Mouse (Mus musculus) limb, embryonic 14.5 days (tissue): ENCODE results near the gene Galnt10. TPM values are rescaled to one million over a fixed set of nuclear protein-coding genes. Genes with fewer than 3 reads are reported as not detected.

Experiments used
- ATAC-seq: fragments of 200-750 bp; cut with Nextera tagmentation; 2 replicates; pipeline ENCODE4 v1.8.0; 2017; ENCODE audit warnings: low read depth, moderate number of reproducible peaks, moderate TSS enrichment; ENCODE audit not compliant: low FRiP score
- DNase-seq: peaks from one replicate; pipeline ENCODE4 v3.0.0-alpha.2; 2015; ENCODE audit warnings: low spot score
- H3K27ac ChIP-seq: fragments of 300-500 bp; sonication (generic); replicated peaks from 2 replicates; pipeline ENCODE4 v1.5.1; 2014; ENCODE audit warnings: low read depth, mild to moderate bottlenecking, low read length, moderate library complexity, mixed read lengths
- H3K27me3 ChIP-seq: fragments of 300-500 bp; sonication (generic); 2 replicates; pipeline ENCODE4 v1.6.1; 2014; ENCODE audit warnings: low read length, mixed read lengths; ENCODE audit not compliant: control insufficient read depth, insufficient read depth
- H3K36me3 ChIP-seq: fragments of 300-500 bp; sonication (generic); 2 replicates; pipeline ENCODE4 v1.6.1; 2014; ENCODE audit warnings: mild to moderate bottlenecking, low read length, moderate library complexity, mixed read lengths; ENCODE audit not compliant: control insufficient read depth, insufficient read depth
- H3K4me1 ChIP-seq: fragments of 300-500 bp; sonication (generic); 2 replicates; pipeline ENCODE4 v1.6.1; 2014; ENCODE audit warnings: antibody characterized with exemption, low read length, mixed read lengths; ENCODE audit not compliant: control insufficient read depth, insufficient read depth
- H3K4me2 ChIP-seq: fragments of 300-500 bp; sonication (generic); replicated peaks from 2 replicates; pipeline ENCODE4 v1.6.1; 2014; ENCODE audit warnings: low read depth, mild to moderate bottlenecking, low read length, moderate library complexity; ENCODE audit not compliant: severe bottlenecking
- H3K4me3 ChIP-seq: fragments of 300-500 bp; sonication (generic); replicated peaks from 2 replicates; pipeline ENCODE4 v1.5.1; 2014; ENCODE audit warnings: low read length
- H3K9ac ChIP-seq: fragments of 300-500 bp; sonication (generic); 2 replicates; pipeline ENCODE4 v1.6.1; 2014; ENCODE audit warnings: mild to moderate bottlenecking, low read depth, low read length, moderate library complexity; ENCODE audit not compliant: severe bottlenecking
- H3K9me3 ChIP-seq: fragments of 300-500 bp; sonication (generic); 2 replicates; pipeline ENCODE4 v1.6.1; 2016; ENCODE audit warnings: low read length; ENCODE audit not compliant: control insufficient read depth
- POLR2A ChIP-seq: fragments of 200-500 bp; IDR thresholded peaks from 2 replicates; pipeline ENCODE4 v1.8.0; 2012; ENCODE audit warnings: inconsistent platforms, mild to moderate bottlenecking, moderate library complexity, borderline replicate concordance; ENCODE audit not compliant: insufficient read depth, insufficient read length; ENCODE audit errors: extremely low read depth
- WGBS: fragments of 180-500 bp; shearing (Covaris S2); extraction: QIAGEN DNeasy Blood & Tissue Kit; methylation state at CpG from one replicate; pipeline ENCODE4 v1.1.7; 2014; 5-methylcytosine and 5-hydroxymethylcytosine counted together
- polyA plus RNA-seq, 2 experiments: library from polyadenylated mRNA; depleted of rRNA in 1 of 2; stranded (reverse) in 1 of 2; unstranded in 1 of 2; fragments of >200 nt; fragmentation: Nextera tagmentation in 1 of 2; extraction: Ambion mirVana in 1 of 2; gene quantifications; 2 replicates each; pipeline versions ENCODE4 v1.2.1 to v1.2.3; 2012 to 2014

Galnt10 gene
- polyA plus RNA-seq, 2 experiments, result 24.4 to 26.5 TPM

DNA sequence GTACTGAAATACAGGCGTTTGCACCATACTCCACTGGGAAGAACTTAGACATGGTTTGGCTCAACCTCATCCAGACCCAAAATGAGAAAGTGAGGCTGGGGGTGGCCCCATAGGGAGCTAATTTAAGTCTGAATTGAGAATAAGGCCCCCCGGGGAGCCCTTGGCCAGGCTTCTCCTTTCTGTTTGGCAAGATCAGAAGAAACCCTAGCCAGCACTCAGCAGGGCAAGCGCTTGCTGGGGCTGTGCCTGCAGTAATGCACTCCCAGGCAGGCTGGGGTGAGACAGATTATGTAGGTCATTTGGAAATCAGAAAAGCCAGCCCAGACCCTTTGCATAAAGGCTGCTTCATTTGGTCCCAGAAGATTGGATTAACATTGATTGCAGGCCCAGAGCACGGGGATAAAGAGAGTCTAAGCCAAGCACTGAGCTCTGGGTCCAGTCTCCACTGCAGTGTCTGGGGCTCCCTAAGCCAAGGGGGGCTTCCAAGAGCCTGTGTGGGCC is 44.6 kb upstream of the Galnt10 start:
- H3K4me1 ChIP-seq, result peaks cover 39% of the 10 kb centered on the region
- no peak for TF ChIP-seq POLR2A
- no peaks in the 10 kb centered on the region for H3K9me3 ChIP-seq
- no peaks in the 10 kb centered on the region for H3K36me3 ChIP-seq
- no peaks in the 10 kb centered on the region for H3K27me3 ChIP-seq
- peak overlapping the region; percentile 21; the same call in 1 of the 2 replicates for H3K4me2 ChIP-seq
- peak; percentile 78 for DNase-seq
- H3K27ac ChIP-seq, result peak overlapping the region; percentile 76
- WGBS, result 15% methylated on average over 4 of the region's 4 CpGs
- H3K4me3 ChIP-seq, result no peak overlapping the region
- no peak overlapping the region for H3K9ac ChIP-seq
- peak; percentile 58 for ATAC-seq

DNA sequence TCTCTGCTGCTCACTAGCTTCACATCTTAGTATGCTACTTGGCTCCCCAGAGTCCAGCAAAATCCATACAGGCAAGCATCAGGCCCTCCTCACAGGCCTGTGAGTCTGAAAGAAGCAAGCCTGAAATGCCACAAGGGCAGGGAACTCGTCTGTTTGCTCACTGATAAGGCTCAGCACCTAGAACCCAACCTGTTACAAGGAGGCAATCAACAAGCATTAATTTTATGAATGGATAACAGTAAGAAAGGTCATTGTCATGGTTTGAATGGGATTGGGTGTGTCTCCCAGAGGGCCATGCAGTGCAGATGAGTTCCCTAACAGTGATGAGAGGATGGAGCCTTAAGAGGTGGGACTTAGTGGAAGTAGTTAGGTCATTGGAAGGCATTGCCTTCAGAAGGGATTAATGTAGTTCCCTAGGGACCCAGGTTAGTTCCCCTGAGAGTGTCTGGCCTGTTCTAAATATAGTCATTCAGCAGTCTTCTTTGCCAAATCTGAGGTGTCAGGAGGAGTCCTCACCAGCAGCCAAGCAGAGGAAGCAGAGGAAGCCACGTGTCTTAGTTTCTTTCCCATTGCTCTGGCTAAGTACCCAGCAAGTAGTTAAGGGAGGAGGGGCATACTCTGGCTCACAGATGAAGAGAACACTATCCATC is 43.3 kb upstream of the Galnt10 start:
- Histone ChIP-seq H3K9me3 (no peaks in the 10 kb centered on the region), H3K4me3 (no peak overlapping the region), H3K9ac (no peak overlapping the region), H3K4me1 (peaks cover 39% of the 10 kb centered on the region), H3K27ac (no peak overlapping the region), H3K36me3 (no peaks in the 10 kb centered on the region), H3K4me2 (no peak overlapping the region), H3K27me3 (no peaks in the 10 kb centered on the region)
- ATAC-seq (no peak), DNase-seq (no peak)
- TF ChIP-seq POLR2A, result no peak
- WGBS, result 73% methylated on average over 2 of the region's 2 CpGs

DNA sequence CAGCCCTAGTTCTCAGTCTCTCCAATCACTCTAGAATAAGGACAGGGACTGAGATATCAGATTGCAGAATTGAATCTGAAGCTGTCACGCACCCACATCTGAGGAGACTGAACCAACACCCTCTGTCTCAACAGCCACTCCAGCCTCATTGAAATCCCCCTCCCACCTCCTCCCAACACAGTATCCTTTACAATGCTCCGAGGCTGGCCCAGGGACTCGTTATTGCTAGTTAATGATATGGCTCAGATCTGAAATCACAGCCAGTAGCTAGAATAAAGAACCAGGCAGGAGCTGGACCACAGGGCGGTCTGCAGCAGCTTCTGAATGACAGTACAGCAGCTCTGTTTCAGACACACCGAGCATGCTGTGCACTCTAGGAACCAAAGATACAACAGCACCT is 40.2 kb upstream of the Galnt10 start:
- H3K9me3 ChIP-seq, result no peaks in the 10 kb centered on the region
- H3K9ac ChIP-seq, result no peak overlapping the region
- TF ChIP-seq POLR2A, result no peak
- no peak overlapping the region for H3K4me3 ChIP-seq
- H3K27ac ChIP-seq, result no peak overlapping the region
- peaks cover 19% of the 10 kb centered on the region for H3K4me1 ChIP-seq
- DNase-seq, result no peak
- no peaks in the 10 kb centered on the region for H3K36me3 ChIP-seq
- ATAC-seq, result no peak
- 41% methylated on average over 5 of the region's 5 CpGs for WGBS
- H3K4me2 ChIP-seq, result no peak overlapping the region
- no peaks in the 10 kb centered on the region for H3K27me3 ChIP-seq

DNA sequence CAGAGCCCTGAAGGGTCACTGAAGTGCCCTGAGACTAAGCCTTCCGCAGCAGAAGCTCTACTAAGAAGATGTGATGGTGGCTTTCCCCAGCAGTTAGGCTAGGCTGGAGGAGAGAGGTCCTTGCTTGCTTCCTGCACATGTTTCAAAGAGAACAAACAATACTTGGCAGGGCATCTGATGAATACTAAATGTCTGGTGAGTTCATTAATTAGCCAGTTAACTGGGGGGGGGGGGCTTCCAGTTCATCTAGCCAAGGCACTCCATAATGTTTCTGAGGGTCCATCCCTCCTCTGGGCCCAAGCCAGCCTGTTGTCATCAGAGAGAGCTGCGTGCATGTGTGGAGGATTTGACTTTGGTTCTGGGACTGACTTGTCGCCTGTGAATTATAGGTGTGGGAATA is 39.6 kb upstream of the Galnt10 start:
- no peak for TF ChIP-seq POLR2A
- Histone ChIP-seq H3K4me3 (no peak overlapping the region), H3K36me3 (no peaks in the 10 kb centered on the region), H3K27ac (no peak overlapping the region), H3K9ac (no peak overlapping the region), H3K4me1 (peaks cover 13% of the 10 kb centered on the region), H3K9me3 (no peaks in the 10 kb centered on the region), H3K4me2 (no peak overlapping the region), H3K27me3 (no peaks in the 10 kb centered on the region)
- DNase-seq, result no peak
- no peak for ATAC-seq
- 81% methylated on average over 3 of the region's 3 CpGs for WGBS

DNA sequence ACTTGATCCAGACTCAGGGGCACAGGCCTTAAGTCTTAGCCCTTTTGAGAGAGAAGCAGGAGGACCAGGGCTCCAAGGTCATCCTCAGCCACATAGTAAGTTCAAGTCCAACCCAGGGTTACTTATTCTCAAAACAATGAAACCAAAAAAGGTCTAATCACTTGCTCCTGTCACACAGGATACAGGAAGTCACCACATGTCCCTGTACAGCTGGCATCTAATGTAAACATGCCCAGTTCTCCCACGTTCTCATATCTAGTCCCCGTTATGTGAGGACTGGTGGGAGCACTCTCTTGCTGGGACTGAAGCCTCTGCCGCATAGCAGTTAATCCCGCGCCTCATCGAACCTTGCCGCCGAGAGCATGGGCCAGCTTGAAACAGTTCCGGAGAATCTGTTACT is 30.7 kb upstream of the Galnt10 start:
- H3K36me3 ChIP-seq, result no peaks in the 10 kb centered on the region
- DNase-seq (no peak), ATAC-seq (no peak)
- no peak overlapping the region for H3K4me2 ChIP-seq
- no peaks in the 10 kb centered on the region for H3K27me3 ChIP-seq
- H3K9me3 ChIP-seq, result no peaks in the 10 kb centered on the region
- H3K9ac ChIP-seq, result no peak overlapping the region
- H3K27ac ChIP-seq, result no peak overlapping the region
- no peak overlapping the region for H3K4me3 ChIP-seq
- no peak for TF ChIP-seq POLR2A
- peaks cover 6% of the 10 kb centered on the region; the same call in 1 of the 2 replicates for H3K4me1 ChIP-seq
- WGBS, result 87% methylated on average over 9 of the region's 9 CpGs
